Mouse (Mus musculus) retina, adult 2 months (tissue): ENCODE results near the gene Klhl30.

Experiments
- DNase-seq: peaks from one replicate; pipeline ENCODE4 v3.0.0-alpha.2; 2012; ENCODE audit warnings: low read depth, low spot score

The Klhl30 gene

DNA sequence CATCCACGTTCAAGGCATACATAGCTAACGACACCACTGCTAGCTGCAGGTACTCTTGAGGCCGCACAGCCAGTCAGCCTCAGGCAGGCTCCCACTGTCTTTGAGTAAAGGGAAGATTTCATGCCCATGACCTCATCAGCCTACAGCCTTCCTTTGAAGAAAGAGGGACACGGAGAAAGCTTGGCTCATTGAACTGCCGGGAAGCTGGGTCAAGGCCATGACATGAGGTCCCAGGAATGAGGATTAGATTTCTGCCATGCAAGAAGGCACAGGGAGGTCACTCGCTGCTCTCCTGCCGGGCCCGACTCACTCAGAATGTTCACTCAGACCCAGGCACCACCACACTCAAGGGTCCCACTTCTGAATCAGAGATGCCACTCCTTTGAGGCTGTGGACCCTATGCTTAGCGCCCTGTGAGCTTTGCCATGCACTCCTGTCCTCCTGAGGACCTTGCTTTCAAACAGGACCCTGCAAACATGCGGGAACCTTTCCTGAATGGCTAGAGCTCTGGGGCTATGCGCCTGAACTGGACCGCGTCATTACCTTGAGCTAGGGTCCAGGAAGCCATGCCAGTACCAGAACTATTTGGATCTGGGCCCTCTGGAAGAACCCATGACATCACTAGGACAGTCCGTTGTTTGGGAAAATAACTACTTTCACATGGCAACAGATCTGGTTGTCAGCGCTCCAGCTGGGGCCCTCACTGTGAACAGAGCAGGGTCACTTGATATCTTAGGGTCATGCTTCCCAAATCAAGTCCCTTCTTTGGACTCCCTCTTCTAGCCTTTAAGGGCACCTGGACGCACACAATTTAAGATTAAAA lies 14.2 kb downstream of the Klhl30 start:
- no peak for DNase-seq

DNA sequence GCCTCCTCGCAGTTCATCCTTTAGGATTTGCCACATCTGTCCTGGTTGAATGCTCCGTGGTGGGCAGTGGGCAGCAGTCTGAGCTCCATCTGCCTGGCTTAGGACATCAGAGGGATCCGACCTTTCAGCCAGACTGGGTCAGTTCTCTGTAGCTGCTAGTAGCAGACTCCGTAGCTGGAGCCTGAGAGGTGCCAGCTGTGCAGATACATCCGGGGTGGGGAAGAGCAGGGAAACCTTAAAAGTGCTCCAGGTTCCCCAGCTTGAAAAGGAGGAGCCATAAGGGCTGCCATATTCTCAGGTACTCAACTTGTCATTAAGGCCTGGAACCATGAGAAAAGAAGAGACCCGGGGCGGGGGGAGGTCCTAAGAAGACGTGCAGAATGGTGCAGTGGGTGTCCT lies 15.0 kb downstream of the Klhl30 start:
- DNase-seq: no peak

DNA sequence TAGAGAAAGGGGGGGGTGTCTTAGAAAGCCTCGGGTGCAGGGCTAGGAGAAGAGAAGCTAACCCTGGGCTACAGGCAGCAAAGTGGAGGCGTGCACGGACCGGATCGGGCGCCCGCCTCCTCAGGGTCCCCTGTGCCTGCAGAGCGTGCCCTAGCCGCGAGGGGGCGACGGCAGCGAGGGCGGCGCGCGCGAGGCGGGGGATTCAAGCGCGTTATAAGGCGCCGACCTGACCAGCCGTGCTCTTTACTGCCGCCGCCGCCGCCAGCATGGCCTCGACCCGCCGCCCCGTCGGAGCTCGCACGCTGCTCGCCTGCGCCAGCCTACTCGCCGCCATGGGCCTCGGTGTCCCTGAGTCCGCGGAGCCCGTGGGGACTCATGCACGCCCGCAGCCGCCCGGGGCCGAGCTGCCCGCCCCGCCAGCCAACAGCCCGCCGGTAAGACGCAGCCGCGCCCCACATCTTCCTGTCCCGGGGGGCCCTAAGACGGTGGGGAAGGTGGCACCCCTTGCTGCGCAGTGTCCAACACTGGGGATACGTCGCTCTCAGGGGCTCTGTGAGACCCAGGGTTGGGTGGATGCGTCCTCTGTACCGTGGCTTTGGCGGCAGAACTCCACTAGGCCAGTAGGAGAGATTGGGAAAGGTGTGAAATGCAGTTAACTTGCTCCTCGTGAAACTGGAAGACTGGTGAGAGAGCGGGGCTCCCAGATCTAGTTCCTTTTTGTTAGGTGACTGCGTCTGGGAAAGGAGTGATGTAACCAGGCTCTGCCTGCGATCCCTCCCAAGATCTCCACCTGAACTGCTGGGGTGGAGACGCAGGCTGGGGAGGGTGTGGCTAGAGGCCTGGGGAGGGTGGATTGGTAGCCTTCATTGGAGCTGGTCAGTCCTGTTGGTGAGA lies 15.6 kb downstream of the Klhl30 start, which contains the start of gene Erfe:
TSS of gene Erfe (plus strand) at position 216 of the 894 bp plus-strand sequence.
- DNase-seq: no peak

DNA sequence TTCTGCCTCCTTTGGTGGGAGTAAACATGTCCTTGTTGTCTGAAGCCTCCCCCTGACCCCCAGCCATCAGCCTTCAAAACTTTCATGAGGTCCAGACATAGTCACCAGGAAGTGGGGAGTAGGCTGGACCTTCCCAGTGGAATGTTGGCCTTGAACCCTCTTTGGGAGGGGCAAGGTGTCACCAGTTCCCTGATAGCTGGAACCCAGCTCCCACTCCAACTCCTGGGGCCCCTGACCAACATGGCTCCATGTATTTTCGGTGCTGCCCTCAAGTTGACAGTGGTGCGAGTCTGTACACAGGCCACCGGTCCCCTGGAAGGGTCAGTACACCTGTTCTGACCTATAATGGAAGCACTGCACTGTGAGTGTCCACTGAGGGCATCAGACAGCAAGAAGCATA lies 16.5 kb downstream of the Klhl30 start:
- no peak for DNase-seq

DNA sequence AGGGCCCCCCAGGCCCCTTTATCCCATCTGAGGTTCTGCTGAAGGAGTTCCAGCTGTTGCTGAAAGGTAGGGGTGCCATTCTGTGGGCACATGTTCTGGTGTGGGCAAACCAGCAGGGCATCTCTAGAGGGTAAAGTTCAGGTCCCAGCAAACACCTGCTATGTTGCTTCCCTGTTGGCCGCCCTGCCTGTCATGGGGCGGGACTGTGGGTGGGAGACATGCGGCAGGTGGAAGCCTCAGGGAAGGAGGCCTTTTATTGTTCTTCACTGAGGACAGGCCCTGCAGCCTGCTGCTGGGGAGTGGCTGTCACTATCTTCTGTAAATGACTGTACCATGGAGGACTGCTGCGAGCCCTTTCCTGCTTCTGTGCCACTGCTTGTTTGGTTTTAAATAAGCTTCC lies 18.6 kb downstream of the Klhl30 start:
- no peak for DNase-seq

DNA sequence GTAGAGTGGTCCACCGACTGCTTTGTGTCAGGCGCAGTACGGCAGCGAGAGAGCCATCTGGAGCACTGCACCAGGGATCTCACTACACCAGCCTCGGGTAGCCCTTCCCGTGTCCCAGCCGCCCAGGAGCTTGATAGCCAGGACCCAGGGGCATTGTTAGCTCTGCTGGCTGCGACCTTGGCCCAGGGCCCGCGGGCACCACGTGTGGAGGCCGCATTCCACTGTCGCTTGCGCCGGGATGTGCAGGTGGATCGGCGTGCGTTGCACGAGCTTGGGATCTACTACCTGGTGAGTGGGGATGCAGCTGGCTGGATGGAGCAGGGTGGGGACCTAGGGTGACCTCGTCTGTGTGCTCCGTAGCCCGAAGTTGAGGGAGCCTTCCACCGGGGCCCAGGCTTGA lies 19.2 kb downstream of the Klhl30 start:
- DNase-seq: no peak

DNA sequence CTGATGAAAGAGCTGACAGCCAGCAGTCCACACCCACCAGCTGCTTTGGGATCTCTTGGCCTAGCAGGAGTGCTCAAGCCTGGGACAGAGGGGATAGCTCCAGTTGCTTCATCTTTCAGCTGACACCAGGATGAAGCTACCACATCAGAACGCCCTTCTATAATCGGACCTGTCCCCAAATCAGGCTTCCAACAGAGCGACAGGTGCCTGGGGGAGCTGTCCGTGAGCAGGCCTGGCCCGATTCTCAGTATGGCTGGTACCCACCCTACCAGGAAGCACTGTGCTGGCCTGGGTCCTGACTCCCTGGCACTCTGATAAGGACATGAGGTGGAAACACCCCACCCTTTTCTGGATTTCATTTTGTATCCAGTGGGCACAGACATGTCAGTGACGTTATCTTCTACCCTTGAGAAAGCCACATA lies 22.6 kb downstream of the Klhl30 start:
- no peak for DNase-seq

DNA sequence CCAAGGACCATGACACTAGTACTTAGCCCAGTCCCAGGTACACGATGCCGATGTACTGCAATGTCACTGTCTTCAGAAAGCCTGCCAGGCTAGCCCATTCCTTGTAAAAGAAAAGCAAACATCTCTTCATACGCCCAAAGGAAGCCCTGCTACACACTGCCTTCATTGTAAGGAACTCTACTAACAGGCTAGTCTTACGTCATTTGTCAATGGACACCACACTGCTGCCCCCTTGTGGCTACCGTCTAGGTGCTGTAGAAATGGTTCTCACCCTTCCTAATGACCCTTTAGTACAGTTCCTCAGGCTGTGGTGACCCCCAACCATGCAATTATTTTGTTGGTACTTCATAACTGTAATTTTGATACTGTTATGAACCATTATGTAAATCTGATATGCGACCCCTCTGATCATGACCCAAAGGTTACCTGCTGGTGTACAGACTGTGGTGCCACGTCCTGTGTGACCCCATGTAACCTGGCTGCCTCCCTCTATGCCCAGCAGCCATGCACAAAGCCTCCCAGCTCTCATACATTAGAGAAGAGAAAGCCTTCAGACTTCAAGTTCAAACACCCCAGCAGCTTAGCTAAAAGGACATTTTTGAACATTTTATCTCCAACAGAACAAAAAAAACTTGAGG lies 29.8 kb downstream of the Klhl30 start:
- DNase-seq: peak; percentile 50

DNA sequence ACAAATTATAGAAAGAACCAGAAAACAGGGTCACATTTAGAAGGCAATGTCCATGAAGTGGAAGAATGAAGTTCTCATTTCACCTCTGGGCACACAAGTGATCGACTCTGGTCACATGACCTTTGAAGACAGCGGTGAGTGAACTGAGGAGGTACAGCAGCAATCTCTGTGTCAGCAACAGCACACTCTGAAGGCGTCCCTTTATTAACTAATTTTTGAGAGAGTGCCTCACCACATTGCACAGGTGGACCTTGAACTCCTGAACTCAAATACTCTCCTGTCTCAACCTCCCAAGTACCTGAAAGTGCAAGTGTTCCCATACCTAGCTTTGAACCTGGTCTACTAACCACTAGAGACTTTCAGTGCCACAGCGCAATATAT lies 30.3 kb downstream of the Klhl30 start:
- DNase-seq: no peak

DNA sequence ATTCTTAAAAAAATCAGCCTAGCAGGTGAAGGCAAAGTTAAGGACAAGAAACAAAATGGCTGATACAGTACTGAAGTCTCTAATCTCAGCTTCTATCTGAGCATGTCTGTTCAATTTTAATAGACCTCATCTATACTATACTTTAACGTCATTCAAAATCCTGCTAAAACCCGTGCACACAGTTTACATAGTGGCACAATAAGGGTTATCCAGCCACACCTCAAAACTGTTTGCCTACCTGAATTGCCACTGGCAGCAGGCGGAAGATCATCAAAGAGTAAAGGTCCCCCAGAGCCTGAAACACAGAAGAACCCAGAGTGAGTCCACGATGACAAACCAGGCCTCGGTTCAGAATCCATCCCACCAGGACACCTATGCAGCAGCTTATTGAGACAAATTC lies 39.6 kb downstream of the Klhl30 start:
- DNase-seq: no peak

DNA sequence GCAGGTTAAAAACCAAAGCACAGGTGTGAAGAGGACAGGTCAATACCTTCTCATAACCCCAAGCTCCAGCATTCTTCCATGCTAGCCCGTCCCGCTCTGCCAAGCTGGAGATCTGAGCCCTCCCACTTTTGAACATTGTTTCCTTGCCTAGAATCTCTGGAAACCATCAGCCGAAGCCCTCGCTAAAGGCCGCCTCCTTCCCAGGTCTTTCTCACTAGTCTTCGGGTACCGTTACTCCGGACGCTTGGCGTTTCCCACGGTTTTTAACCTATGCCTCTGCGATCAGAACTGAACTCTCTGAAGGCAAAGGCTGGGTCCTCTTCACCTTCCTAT lies 47.1 kb downstream of the Klhl30 start:
- no peak for DNase-seq

DNA sequence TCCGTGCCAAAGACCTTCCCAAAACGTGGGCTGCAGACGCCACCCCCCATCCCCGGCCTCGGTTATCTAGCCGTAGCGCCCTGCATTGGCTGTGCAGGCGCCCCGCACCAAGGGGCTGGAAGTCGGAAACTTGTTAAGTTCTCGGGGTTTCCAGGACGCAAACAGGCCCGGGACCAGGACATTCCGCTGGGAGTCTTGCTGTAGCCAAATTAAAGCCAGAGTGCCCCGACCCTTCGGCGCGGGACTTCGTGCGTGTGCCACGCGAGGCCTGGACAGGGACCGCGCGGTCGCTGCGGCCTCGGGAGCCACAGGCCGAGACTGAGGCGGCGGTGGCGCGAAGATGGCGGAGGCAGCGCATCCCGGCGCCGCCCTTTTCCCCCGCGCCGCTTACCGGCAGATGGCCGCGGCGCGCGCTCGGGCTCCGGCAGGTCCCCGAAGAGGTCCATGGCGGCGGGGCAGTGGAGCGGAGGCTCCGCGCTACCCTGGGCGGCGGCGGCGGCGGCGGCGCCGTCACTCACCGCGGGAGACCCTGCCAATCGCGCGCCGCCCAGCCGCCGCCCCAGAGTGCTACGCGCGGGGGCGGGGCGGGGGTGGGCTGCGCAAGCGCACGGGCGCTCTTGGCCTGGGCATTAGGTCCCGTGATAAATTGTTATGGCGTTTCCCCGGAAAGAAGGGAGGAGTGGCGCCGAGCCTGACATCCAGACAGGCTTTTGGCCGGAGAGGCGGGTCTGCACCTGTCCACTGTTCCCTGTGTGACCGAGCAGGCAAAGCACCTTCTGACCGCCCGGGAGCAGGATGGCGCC lies 47.6 kb downstream of the Klhl30 start, which contains the start of gene Ilkap:
TSS of gene Ilkap (minus strand) at position 556 of the 803 bp plus-strand sequence.
- DNase-seq: peak; percentile 76

DNA sequence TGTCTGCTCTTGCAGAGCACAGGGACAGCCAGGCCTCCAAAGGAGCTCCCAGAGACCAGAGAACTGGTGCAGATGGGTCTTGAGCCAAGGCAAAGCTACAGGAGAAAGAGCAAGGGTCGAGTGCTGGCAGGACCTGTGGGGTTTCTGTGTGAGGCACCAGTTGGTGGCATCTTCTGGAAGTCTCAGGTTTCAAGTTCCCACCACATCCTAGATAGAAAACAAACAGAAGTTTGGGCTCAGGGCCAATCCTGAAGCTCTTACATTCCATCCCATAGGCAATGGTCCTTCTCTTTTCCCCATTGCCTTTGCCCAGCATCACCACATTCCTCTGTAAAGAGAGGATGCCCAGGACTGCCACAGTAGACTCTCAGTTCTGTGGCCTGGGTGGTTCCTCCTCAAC lies 54.2 kb downstream of the Klhl30 start:
- DNase-seq: no peak

DNA sequence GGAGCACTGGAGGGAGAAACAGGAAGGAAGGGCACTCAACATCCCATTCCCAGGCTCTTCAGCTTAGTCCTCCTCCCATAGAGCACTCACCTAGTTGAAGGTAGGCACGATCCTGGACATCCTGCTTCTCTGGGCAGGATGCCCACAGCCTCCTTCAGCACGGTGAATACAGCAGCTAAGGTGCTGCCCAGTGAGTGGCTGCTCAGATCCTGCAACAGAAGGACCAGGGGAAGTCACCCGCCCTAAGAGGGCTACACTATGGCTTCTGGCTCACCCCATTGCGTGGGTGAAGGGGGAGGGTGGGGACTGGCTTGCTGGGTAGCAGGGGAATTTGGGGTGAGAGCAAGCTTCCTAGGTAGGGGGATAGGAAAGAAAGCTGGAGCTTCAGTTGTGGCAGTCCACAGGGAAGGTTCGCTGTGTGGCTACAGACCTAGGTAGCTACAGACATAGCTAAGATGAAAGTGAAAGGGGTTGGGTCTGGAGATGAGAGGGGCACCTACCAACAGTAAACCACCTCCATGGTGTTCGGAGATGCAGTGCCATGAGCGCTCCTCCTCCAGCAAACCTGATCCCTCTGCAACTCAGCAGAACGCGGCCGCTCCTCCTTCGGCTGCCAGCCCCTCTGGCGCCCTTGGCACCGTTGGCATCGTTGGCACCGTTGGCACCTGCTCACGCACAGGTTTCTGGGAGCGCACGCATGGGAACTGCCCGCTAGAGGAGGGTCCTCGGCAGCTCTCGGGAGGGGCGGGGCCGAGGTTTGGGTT lies 54.8 kb downstream of the Klhl30 start:
- DNase-seq: no peak

DNA sequence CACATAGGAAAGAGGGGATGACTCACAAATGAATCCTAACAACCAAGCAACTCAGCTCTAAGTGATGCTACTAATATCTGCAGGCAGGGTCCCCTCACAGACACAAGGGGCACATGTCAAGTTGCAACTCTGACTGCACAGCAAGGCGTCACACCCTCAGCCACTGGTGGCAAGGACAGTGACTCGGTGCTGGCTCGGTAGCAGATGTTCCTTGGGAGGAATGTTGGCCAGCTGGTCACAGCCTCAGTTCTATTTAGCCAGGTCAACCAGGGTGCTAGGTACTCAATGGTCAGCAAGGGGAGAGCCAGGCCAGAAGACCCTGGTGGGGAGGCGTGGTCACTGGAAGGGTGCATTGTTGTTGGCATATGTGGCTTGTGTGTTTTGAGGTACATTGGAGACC lies 57.0 kb downstream of the Klhl30 start:
- no peak for DNase-seq

DNA sequence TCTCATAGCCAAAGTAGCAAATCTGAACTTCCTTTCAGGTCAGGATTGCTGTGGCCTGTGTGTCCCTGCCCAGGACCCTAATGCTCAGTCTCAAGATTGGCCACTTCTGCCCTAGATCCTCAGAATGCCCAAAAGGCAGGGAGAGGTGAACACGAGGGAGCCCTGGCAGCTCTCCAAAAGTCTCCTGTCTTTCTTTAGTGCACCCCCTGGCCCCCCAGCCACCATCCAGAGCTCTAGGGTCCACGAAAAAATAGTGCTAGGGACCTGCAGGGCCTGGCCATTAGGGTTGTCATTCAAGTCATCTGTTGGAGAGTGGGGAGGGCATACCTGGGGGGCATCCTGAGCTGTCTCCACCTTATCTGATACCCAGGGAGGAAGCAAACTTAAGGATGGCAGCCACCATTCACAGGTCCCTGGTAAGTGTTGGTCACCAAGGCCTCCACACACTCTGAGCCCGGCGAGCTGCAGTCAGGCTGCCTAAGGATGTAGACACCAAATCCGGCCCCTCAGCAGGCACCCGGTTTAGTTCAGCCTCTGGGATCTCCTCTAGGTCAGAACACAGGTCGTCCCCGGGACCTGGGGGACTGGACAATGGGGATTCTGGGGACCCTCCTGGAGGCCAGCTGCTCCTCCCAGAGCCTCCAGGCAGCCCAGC lies 60.9 kb downstream of the Klhl30 start:
- no peak for DNase-seq
